Mouse (Mus musculus) lung, adult 2 months (tissue): ENCODE results near the gene Rbm5.

Experiments
- CTCF ChIP-seq: fragments of 200-500 bp; IDR thresholded peaks from 2 replicates; pipeline ENCODE4 v1.5.1; 2011; ENCODE audit warnings: mild to moderate bottlenecking, low read length, control low read depth; ENCODE audit not compliant: insufficient read depth
- POLR2A ChIP-seq: fragments of 200-500 bp; IDR thresholded peaks from 2 replicates; pipeline ENCODE4 v1.6.1; 2011; ENCODE audit warnings: low read depth, mild to moderate bottlenecking, control low read depth, low read length, borderline replicate concordance; ENCODE audit errors: extremely low read depth

DNA sequence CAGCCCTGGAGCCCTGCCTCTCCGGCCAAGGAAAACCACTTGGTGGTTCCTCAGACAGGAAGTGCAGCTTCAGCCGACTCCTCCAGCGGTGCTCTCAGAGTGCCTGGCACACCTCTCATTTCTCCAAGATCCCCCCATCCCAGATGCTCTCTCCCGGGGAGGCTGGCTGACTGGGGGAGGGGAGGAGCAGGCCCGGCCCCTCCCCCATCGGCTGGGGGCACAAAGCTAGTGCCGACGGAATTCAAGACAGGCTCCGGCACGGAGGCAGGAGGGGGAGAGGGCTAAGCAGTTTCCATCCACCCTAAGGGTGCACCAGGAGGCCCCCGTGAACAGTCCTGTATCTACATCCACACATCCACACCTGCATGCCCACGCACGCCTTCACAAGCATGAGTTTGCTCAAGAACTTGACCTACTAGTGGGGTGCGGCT, 64.0 kb downstream of the Rbm5 start:
- no peak for TF ChIP-seq CTCF
- TF ChIP-seq POLR2A: no peak
